Mouse (Mus musculus): ENCODE measurements at regions not wholly inside any gene's neighbourhood (a gene's known extent, or its start where the extent isn't known, plus 50 kb on each side); places are given as distances from the start of the nearest gene placed in this dataset.

GRCm38 (mm10) chr1:143204070-143204469 is 436.4 kb upstream of the B3galt2 start:
- no peak for TF ChIP-seq CTCF (IDR thresholded peaks at IDR 0.05; ENCODE audit: borderline replicate concordance, extremely low read depth, insufficient read depth, insufficient read length)
- TF ChIP-seq POLR2A (IDR thresholded peaks at IDR 0.05; ENCODE audit: borderline replicate concordance, extremely low read depth, insufficient read depth, insufficient read length, poor library complexity, severe bottlenecking), result no peak
